ENCODE assay signal across 17 mouse cellular contexts in the genomic region with DNA sequence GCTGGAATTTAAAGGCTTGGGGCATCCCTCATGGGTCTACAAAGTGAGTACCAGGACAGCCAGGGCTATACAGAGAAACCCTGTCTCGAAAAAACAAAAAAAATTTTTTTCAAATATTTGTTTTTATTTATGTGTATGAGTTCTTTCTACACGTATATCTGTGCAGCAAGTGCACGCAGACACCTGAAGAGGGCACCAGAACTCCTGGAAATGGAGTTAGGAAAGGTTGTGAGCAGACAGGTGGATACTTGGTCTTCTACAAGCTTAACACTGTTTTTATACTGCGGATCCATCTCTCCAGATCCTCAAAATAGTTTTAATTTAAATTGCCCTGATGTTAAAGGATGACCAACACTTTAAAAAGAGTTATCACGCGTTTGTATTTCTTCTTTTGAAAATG. TPM values are rescaled to one million over a fixed set of nuclear protein-coding genes. Genes with fewer than 3 reads are reported as not detected.
DNase-seq lines count a peak whose midpoint lies in the region; ATAC-seq and TF ChIP-seq lines count a peak whose summit lies in the region.
"Had no signal": no experiment of that assay in that cellular context is flagged by ENCODE, and none has a peak within 500 bp of the region (broad histone marks: within the 10 kb centered on the region; RNA-seq: fewer than 3 reads in every experiment).

No protein-coding gene starts in this region.

- no peak for TF ChIP-seq CTCF in forebrain, postnatal 0 days (IDR thresholded peaks at IDR 0.05; ENCODE audit: low read depth)
- peak; percentile 11; the same call in 1 of the 2 replicates for TF ChIP-seq CTCF in left cerebral cortex, adult 2 months (IDR thresholded peaks at IDR 0.05)

- H3K27me3 ChIP-seq in forebrain, embryonic 14.5 days (replicated peaks; ENCODE audit: control insufficient read depth, insufficient read depth, low read length): peaks cover 32% of the 10 kb centered on the region
- H3K27me3 ChIP-seq in forebrain, postnatal 0 days (ENCODE audit: insufficient read depth, low read length): peaks cover 23% of the 10 kb centered on the region

- intact Hi-C loops in left cerebral cortex, adult 2 months (cut with DNase I): no loop called here
- intact Hi-C loops in left cerebral cortex, postnatal 14 days (cut with DNase I): no loop called here

- H3K4me1 ChIP-seq in forebrain, embryonic 14.5 days (ENCODE audit: control insufficient read depth, insufficient read depth, low read length): 0 out of 2 replicates have a peak, but pooled peaks cover 3% of the 10 kb centered on the region
- no peaks in the 10 kb centered on the region for H3K4me1 ChIP-seq in forebrain, postnatal 0 days (ENCODE audit: insufficient read depth)
- H3K4me1 ChIP-seq: embryonic facial prominence, embryonic 15.5 days had no signal

- no peak overlapping the region for H3K4me3 ChIP-seq in forebrain, embryonic 14.5 days (ENCODE audit: low read depth, low read length)
- H3K4me3 ChIP-seq in forebrain, postnatal 0 days (ENCODE audit: low read depth, low read length): no peak overlapping the region
- no peak overlapping the region for H3K4me3 ChIP-seq in left cerebral cortex, adult 2 months
- H3K4me3 ChIP-seq: embryonic facial prominence, embryonic 15.5 days had no signal

- no peak overlapping the region for H3K9ac ChIP-seq in forebrain, embryonic 14.5 days (ENCODE audit: low read length)
- H3K9ac ChIP-seq in forebrain, postnatal 0 days: no peak overlapping the region
- H3K9ac ChIP-seq: embryonic facial prominence, embryonic 15.5 days had no signal

- no peaks in the 10 kb centered on the region for H3K9me3 ChIP-seq in forebrain, embryonic 14.5 days (replicated peaks; ENCODE audit: control insufficient read depth, low read length)
- no peaks in the 10 kb centered on the region for H3K9me3 ChIP-seq in forebrain, postnatal 0 days (ENCODE audit: low read length)
- H3K9me3 ChIP-seq: embryonic facial prominence, embryonic 15.5 days had no signal

- ATAC-seq in forebrain, embryonic 14.5 days: no peak
- no peak for ATAC-seq in forebrain, postnatal 0 days

- no peak overlapping the region for H3K4me2 ChIP-seq in forebrain, embryonic 14.5 days (ENCODE audit: low read length)
- H3K4me2 ChIP-seq in forebrain, postnatal 0 days (ENCODE audit: low read depth): no peak overlapping the region
- H3K4me2 ChIP-seq: embryonic facial prominence, embryonic 15.5 days had no signal

- WGBS in forebrain, embryonic 14.5 days: 48% methylated on average over 6 of the region's 6 CpGs
- WGBS in forebrain, postnatal 0 days: 54% methylated on average over 6 of the region's 6 CpGs

- no peaks in the 10 kb centered on the region for H3K36me3 ChIP-seq in forebrain, embryonic 14.5 days (ENCODE audit: control insufficient read depth, insufficient read depth, low read length)
- no peaks in the 10 kb centered on the region for H3K36me3 ChIP-seq in forebrain, postnatal 0 days (ENCODE audit: insufficient read depth)
- H3K36me3 ChIP-seq: embryonic facial prominence, embryonic 15.5 days had no signal

- peak; percentile 14 for DNase-seq in forebrain, embryonic 14.5 days (ENCODE audit: low spot score)
- no peak for DNase-seq in forebrain, postnatal 0 days
- no peak for DNase-seq in left cerebral cortex, adult 2 months (ENCODE audit: extremely low spot score in 1 of 2, low spot score in 2 of 2)
- no peak for DNase-seq in left cerebral cortex, postnatal 14 days (ENCODE audit: low spot score in 2 of 2)
- peak; percentile 55 for DNase-seq in A20 (ENCODE audit: low read depth, low spot score)
- peak; percentile 18 for DNase-seq in ZHBTc4 (ENCODE audit: low read depth, low spot score)
- DNase-seq in c-Kit-positive CD71-positive TER-119-positive erythroid progenitor cells, embryonic 14.5 days (ENCODE audit: low spot score): no peak
- DNase-seq: cerebellum, adult 9-10 months; gastrocnemius, postnatal 25 days; heart, postnatal 10 days; kidney, adult 9 months; liver; lung, postnatal 14 days; right cerebral cortex, postnatal 4 days had no signal

- H3K27ac ChIP-seq in forebrain, embryonic 14.5 days (ENCODE audit: low read depth, low read length): no peak overlapping the region
- no peak overlapping the region for H3K27ac ChIP-seq in forebrain, postnatal 0 days (ENCODE audit: low read depth, low read length)
- H3K27ac ChIP-seq in left cerebral cortex, adult 2 months: no peak overlapping the region
- H3K27ac ChIP-seq: embryonic facial prominence, embryonic 15.5 days had no signal

RNA-seq across cellular contexts. Expression of a gene that starts 11.4 kb away (rescaled TPM):
- polyA plus RNA-seq in forebrain, embryonic 14.5 days (2014; fragmentation: Nextera tagmentation; extraction: Ambion mirVana): 4.1 and 5.9 TPM in 2 replicates
- 6.3 and 7.3 TPM in 2 replicates for total RNA-seq in forebrain, postnatal 0 days (2014; rRNA removed)
- 0.87 and 1.4 TPM in 2 replicates for polyA plus RNA-seq in forebrain, postnatal 0 days (2015; fragmentation: Nextera tagmentation; extraction: Ambion mirVana)
- total RNA-seq in left cerebral cortex, adult 2 months (2021): 1 to 10 TPM; 2.2 to 2.6 TPM
- total RNA-seq in left cerebral cortex, postnatal 14 days (2021): 1 to 10 TPM; 2.5 to 3.9 TPM
- total RNA-seq: gastrocnemius, postnatal 25 days; megakaryocyte, adult 5-6 weeks; monocyte, adult 5-6 weeks had no signal

Comparison
In these comparisons a context has a peak if more than half of its experiments do, and no peak if none do; other contexts are left out.
1. DNase-seq: peak in forebrain, embryonic 14.5 days (single experiment), A20 (single experiment) and ZHBTc4 (single experiment); none in forebrain, postnatal 0 days (single experiment), left cerebral cortex, adult 2 months (0 of 2), left cerebral cortex, postnatal 14 days (0 of 2) and c-Kit-positive CD71-positive TER-119-positive erythroid progenitor cells, embryonic 14.5 days (single experiment).